Mouse (Mus musculus) left cerebral cortex, adult 2 months (tissue): ENCODE measurements around the gene Ostf1. TPM values are rescaled to one million over a fixed set of nuclear protein-coding genes. Genes with fewer than 3 reads are reported as not detected.

ENCODE experiments used
- DNase-seq, 2 experiments: peaks; one replicate each; pipeline ENCODE4 v3.0.0; 2021 to 2022; ENCODE audit warnings: low spot score in 2 of 2, mixed read lengths in 1 of 2; ENCODE audit errors: extremely low spot score in 1 of 2
- H3K27ac ChIP-seq: fragments of 200-600 bp; 2 replicates; pipeline ENCODE4 v1.8.1; 2022
- H3K4me3 ChIP-seq: fragments of 200-600 bp; 2 replicates; pipeline ENCODE4 v1.8.1; 2022
- CTCF ChIP-seq: fragments of 200-600 bp; IDR thresholded peaks from 2 replicates; pipeline ENCODE4 v1.8.1; 2022; ENCODE audit warnings: antibody characterized with exemption, mild to moderate bottlenecking, moderate library complexity
- intact Hi-C: fragments of 180-260 bp; cut with DNase I; formaldehyde crosslinking; loops from one replicate; pipeline ENCODE4 v1.15.1; 2025
- long read RNA-seq, 2 experiments: library from polyadenylated mRNA; stranded (forward); transcript quantifications; one replicate each; pipeline ENCODE4 v2.0.0; 2021; ENCODE audit warnings: borderline mapping rate in 2 of 2
- total RNA-seq, 2 experiments: library from RNA; stranded (reverse); gene quantifications; 2 replicates each; pipeline ENCODE4 v1.2.3; 2021

The Ostf1 gene
- 10 to 100 TPM; 18.8 to 19.7 TPM for total RNA-seq
- long read RNA-seq, experiment 1, transcript Ostf1-201 (10 exons, 2,726 nt), result major isoform, 15 of 16 reads
- long read RNA-seq, experiment 1, partial matches to known transcripts, result 1 of 16 reads
- long read RNA-seq, experiment 1, other reads (novel, unspliced or antisense), result 0 of 16 reads
- long read RNA-seq, experiment 2, transcript Ostf1-201 (10 exons, 2,726 nt), result major isoform, 6 of 9 reads
- long read RNA-seq, experiment 2, partial matches to known transcripts, result 2 of 9 reads
- long read RNA-seq, experiment 2, other reads (novel, unspliced or antisense), result 0 of 9 reads

- intact Hi-C loops, result loop anchor here (5.0 kb wide), 1 partner anchor 41 kb away; the partner anchor contains the start of gene Carnmt1
- peak within 1 kb of the TSS; percentile 66 for H3K27ac ChIP-seq
- TF ChIP-seq CTCF, result no peak
- peak; percentile 93 to 95 for DNase-seq
- H3K4me3 ChIP-seq, result peak within 1 kb of the TSS; percentile 75
Observed at GRCm38 (mm10) chr19:18631644-18632219, at the start of gene Ostf1, which contains the start of gene Nmrk1. TSS of gene Ostf1 (minus strand) at chr19:18631823. TSS of gene Nmrk1 (plus strand) at chr19:18631950.

- H3K4me3 ChIP-seq, result no peak overlapping the region
- DNase-seq, result no peak
- intact Hi-C loops, result loop anchor here (5.0 to 10.0 kb wide), 3 partner anchors 39 to 1278 kb away; partner anchors contain the start of genes D030056L22Rik, Nmrk1, Ostf1 and Rfk
- no peak overlapping the region for H3K27ac ChIP-seq
- TF ChIP-seq CTCF, result no peak
Observed at GRCm38 (mm10) chr19:18673116-18673515, 41.5 kb upstream of the Ostf1 start.

- H3K4me3 ChIP-seq, result peak overlapping the region; percentile 88
- no peak for TF ChIP-seq CTCF
- H3K27ac ChIP-seq, result no peak overlapping the region
- DNase-seq, result no peak
- intact Hi-C loops, result loop anchor here (5.0 to 10.0 kb wide), 3 partner anchors 40 to 1278 kb away; partner anchors contain the start of genes D030056L22Rik, Nmrk1, Ostf1 and Rfk
Observed at GRCm38 (mm10) chr19:18672498-18672897, 40.9 kb upstream of the Ostf1 start.

- peak; percentile 52 to 67 for DNase-seq
- peak overlapping the region; percentile 88 for H3K4me3 ChIP-seq
- no peak for TF ChIP-seq CTCF
- H3K27ac ChIP-seq, result peak overlapping the region; percentile 25
- intact Hi-C loops, result loop anchor here (5.0 to 10.0 kb wide), 3 partner anchors 39 to 1276 kb away; partner anchors contain the start of genes D030056L22Rik, Nmrk1, Ostf1 and Rfk
Observed at GRCm38 (mm10) chr19:18671056-18671741, 39.6 kb upstream of the Ostf1 start.

GRCm38 (mm10) chr19:18670608-18671007 lies 39.0 kb upstream of the Ostf1 start, which contains the start of gene Carnmt1:
TSS of gene Carnmt1 (plus strand) at chr19:18670764.
- intact Hi-C loops, result loop anchor here (5.0 to 10.0 kb wide), 3 partner anchors 38 to 1276 kb away; partner anchors contain the start of genes D030056L22Rik, Nmrk1, Ostf1 and Rfk
- Histone ChIP-seq H3K4me3 (peak within 1 kb of the TSS; percentile 88), H3K27ac (peak within 1 kb of the TSS; percentile 28)
- TF ChIP-seq CTCF, result no peak
- DNase-seq, result peak; percentile 97

GRCm38 (mm10) chr19:18669551-18669950 lies 37.9 kb upstream of the Ostf1 start:
- no peak for TF ChIP-seq CTCF
- Histone ChIP-seq H3K27ac (no peak overlapping the region), H3K4me3 (no peak overlapping the region)
- intact Hi-C loops, result no loop called here
- DNase-seq, result no peak

- TF ChIP-seq CTCF, result no peak
- intact Hi-C loops, result no loop called here
Observed at GRCm38 (mm10) chr19:18666966-18667365, 35.3 kb upstream of the Ostf1 start.

GRCm38 (mm10) chr19:18663904-18664303 lies 32.3 kb upstream of the Ostf1 start:
- no peak for DNase-seq
- no peak overlapping the region for H3K4me3 ChIP-seq
- TF ChIP-seq CTCF, result no peak
- H3K27ac ChIP-seq, result no peak overlapping the region
- intact Hi-C loops, result no loop called here

More at GRCm38 (mm10) chr19:18666966-18667365, 35.3 kb upstream of the Ostf1 start:
- Histone ChIP-seq H3K4me3 (no peak overlapping the region), H3K27ac (no peak overlapping the region)
- no peak for DNase-seq

- intact Hi-C loops, result no loop called here
- no peak for TF ChIP-seq CTCF
- Histone ChIP-seq H3K27ac (no peak overlapping the region), H3K4me3 (no peak overlapping the region)
- no peak for DNase-seq
Observed at GRCm38 (mm10) chr19:18661683-18662082, 30.1 kb upstream of the Ostf1 start.

GRCm38 (mm10) chr19:18660466-18660865 lies 28.8 kb upstream of the Ostf1 start:
- no peak for TF ChIP-seq CTCF
- H3K27ac ChIP-seq, result no peak overlapping the region
- H3K4me3 ChIP-seq, result no peak overlapping the region
- DNase-seq, result no peak
- intact Hi-C loops, result no loop called here

GRCm38 (mm10) chr19:18659349-18659748 lies 27.7 kb upstream of the Ostf1 start:
- DNase-seq, result no peak
- TF ChIP-seq CTCF, result no peak
- Histone ChIP-seq H3K27ac (no peak overlapping the region), H3K4me3 (no peak overlapping the region)
- intact Hi-C loops, result no loop called here
